Mouse (Mus musculus) cortical plate, adult 2 months (tissue): ENCODE data around the gene Lipc.

Experiments used
- CTCF ChIP-seq: fragments of 200-500 bp; IDR thresholded peaks from 2 replicates; pipeline ENCODE4 v1.5.1; 2011; ENCODE audit warnings: mild to moderate bottlenecking, control low read depth, low read length; ENCODE audit not compliant: insufficient read depth; ENCODE audit errors: extremely low read depth
- POLR2A ChIP-seq: fragments of 200-500 bp; IDR thresholded peaks from 2 replicates; pipeline ENCODE4 v1.6.1; 2011; ENCODE audit warnings: mild to moderate bottlenecking, low read length, control low read depth; ENCODE audit not compliant: insufficient read depth; ENCODE audit errors: extremely low read depth

DNA sequence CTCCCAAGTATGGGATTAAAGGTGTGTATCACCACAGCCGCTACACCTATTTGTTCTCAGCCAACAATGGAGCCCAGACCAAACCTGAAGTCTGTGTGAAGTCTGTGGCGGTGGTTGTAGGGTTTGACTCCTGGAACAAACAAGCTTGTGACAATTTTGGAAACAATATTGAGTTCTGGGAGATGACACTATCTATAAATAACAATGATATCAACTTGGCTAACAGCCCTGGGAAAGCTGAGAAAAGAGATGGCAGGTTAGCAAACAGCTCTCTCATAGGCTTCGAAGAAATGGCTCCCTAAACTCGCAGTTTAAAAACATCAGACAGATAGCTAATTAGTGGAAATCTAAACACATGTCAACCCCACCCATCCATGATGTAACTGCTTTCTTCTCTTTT, 13.0 kb upstream of the Lipc start:
- TF ChIP-seq CTCF (no peak), POLR2A (no peak)
